Mouse (Mus musculus) kidney, postnatal 14 days (tissue): Measurements from ENCODE around the gene Nhsl2.

Experiments
- DNase-seq: peaks from one replicate; pipeline ENCODE4 v3.0.0; 2022; ENCODE audit warnings: mixed read lengths

Nhsl2 gene

GRCm38 (mm10) chrX:102054009-102054408, 204.8 kb downstream of the Nhsl2 start:
- no peak for DNase-seq

DNA sequence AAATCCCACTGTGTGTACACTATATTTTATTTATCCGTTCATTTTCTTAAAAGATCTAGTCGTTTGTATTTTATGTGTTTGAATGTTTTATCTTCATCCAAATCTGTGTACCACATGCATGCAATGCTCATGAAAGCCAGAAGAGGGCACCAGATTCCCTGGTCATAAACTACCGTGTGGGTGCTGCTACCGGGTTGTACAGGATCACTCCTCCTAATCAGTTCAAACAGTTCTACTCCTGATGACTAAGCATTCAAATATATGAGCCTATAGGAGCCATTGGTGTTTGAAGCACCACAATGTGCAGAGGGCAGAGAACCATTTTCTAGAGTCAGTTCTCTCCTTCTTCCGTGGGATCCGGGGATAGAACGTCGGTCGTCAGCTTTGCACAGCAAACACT, 210.3 kb downstream of the Nhsl2 start:
- DNase-seq = peak; percentile 30

GRCm38 (mm10) chrX:102060243-102060642, 211.1 kb downstream of the Nhsl2 start:
- no peak for DNase-seq

- DNase-seq = peak; percentile 47
Observed at GRCm38 (mm10) chrX:102060891-102061290, 211.7 kb downstream of the Nhsl2 start.

- DNase-seq = no peak
Observed at GRCm38 (mm10) chrX:102064062-102064461, 214.9 kb downstream of the Nhsl2 start.

DNA sequence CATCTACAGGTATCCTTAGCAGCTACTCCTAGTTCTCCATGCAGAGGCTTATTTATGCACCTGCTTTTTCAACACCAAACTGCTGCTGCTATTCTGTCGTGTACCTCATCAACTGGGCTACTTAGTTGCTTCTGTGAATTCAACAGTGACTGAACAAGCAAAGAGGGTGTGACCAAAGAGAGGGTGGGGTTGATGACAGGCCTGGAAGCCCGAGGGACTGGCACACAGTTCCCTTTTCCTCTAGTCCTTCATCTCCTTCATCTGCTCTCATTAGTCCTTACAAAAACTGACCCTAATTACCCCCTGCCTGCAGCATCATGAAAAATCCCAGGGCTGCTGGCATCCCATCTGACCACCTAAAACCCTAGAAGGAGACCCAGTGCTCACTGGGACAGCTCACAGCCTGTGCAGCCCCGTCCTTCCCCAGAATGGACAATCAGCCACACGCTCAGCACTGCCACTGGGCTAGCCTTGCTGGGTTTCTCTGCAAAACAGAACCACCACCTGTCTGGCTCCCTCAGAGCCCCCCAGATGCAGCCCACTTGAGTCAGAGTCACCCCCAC, 216.1 kb downstream of the Nhsl2 start:
- DNase-seq = no peak

DNA sequence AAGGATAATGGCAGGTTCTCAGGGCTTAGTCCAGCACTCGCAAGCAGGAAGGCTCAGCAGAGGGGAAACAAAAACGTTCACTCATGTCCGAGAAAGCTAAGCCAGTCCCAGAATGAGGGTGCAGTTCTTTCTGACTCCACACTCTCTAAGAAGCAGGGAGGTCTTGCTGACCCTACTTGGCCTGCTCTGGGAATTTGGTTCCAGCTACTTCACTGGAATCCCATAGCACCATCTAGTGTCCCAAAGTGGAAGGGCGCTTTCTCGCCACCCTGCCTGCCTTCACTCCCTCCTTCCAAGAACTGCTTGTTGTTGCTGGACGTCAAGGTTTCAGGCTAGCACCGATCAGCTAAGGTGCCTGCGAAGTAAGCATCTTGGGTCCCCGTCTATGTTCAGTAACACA, 216.9 kb downstream of the Nhsl2 start:
- DNase-seq = peak; percentile 77

- no peak for DNase-seq
Observed at GRCm38 (mm10) chrX:102067118-102067517, 217.9 kb downstream of the Nhsl2 start.

GRCm38 (mm10) chrX:102068811-102069540, 219.8 kb downstream of the Nhsl2 start:
- no peak for DNase-seq

GRCm38 (mm10) chrX:102070591-102071471, 221.6 kb downstream of the Nhsl2 start, which contains the start of gene Rtl5:
Gene Rtl5 (minus strand): TSS chrX:102071304.
- DNase-seq = peak; percentile 86

GRCm38 (mm10) chrX:102071517-102071916, 222.3 kb downstream of the Nhsl2 start:
- no peak for DNase-seq

- no peak for DNase-seq
Observed at GRCm38 (mm10) chrX:102073605-102074325, 224.6 kb downstream of the Nhsl2 start.

DNA sequence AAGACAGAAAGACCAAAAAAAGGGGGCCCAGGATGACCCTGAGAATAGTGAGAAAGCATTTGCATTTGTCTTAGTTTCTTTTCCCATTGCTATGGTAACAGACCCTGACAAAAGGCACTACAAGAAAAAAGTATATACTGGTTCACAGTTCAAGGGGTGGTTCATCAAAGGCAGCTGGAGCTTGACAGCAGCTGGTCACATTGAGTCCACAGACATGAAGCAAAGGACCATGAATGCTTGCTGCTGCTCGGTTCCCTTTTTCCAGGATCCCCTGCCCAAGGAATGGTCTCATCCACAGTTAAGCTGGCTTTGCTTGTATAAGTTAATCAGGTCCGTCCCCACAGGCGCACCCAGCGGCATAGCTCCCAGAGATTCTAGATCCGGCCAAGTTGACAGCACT, 225.2 kb downstream of the Nhsl2 start:
- DNase-seq = no peak

GRCm38 (mm10) chrX:102075158-102075557, 226.0 kb downstream of the Nhsl2 start:
- peak; percentile 35 for DNase-seq

- no peak for DNase-seq
Observed at GRCm38 (mm10) chrX:102076886-102077765, 227.9 kb downstream of the Nhsl2 start.

DNA sequence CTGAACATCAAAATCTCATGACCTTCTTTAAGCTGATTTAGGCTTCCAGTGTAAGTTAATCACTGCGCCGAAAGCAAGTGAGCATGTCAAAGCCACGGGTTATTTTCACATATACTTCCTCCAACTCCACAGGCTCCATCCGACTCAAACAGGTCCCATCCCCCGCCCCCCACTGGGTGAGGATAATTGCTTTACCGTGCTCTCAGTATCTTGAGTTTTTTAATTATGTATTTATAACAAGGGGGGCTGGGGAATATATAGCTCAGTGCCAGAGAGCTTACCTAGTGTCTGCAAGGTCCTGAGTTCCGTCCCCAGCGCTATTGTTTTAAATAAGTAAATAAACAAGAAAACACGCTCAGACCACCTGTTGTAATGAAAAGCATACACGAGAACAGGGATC, 231.9 kb downstream of the Nhsl2 start:
- no peak for DNase-seq

GRCm38 (mm10) chrX:102081573-102082279, 232.5 kb downstream of the Nhsl2 start:
- no peak for DNase-seq

DNA sequence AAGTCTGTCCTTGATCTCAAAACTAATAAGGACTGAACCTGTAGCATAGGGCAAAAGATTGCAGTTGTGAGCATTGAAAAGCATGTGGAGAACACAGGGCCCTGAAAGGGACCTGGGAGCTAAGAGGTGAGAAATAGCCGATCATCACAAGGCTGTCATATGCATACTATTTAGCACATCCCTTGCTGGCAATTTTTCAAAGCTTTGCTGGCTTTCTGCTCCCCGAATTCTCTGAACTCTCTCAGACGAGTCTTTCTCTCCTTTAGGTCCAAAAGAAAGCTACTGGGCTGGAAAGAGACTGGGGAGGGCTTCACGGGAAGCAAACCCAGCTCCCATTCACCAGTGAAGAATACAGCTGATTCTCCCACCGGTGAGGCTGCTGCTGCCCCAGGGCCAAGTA, 233.2 kb downstream of the Nhsl2 start:
- DNase-seq = no peak

DNA sequence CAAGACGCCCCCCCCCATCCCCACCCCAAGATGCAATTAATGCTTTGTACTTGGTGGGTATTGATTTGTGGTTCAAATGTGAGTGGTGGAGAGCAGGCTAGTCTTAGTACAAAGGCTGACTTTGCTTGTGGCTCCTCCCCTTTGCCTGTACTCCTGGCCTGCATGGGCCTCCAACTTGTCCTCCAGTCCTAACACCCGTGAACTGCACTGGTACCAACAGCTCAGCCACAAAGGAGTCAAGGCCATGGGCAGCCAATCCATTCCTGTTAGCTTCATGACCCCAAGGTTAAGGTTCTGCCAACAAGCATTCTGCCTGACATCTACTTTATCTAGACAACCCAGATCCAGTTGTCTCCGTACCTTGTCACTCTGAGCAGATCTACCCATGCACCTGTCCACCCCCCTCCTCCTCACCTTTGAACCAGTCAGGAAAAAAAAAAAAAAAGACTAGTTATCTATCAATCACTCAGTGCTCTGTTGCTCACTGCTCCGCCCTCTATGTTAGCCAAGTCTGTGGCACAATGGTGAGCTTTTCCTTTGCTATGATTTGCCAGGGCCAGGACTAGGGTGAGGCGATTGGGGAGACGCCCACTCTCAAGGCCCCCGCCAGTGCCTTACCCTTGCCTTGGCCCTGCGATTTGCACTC, 236.7 kb downstream of the Nhsl2 start:
- DNase-seq = no peak

GRCm38 (mm10) chrX:102090605-102091004, 241.4 kb downstream of the Nhsl2 start:
- no peak for DNase-seq
